Mouse (Mus musculus) thymus, adult 2 months (tissue): ENCODE results near the gene Card14. TPM values are rescaled to one million over a fixed set of nuclear protein-coding genes. Genes with fewer than 3 reads are reported as not detected.

Experiments used
- DNase-seq: peaks from one replicate; pipeline ENCODE4 v3.0.0; 2021
- H3K27ac ChIP-seq: fragments of 200-500 bp; 2 replicates; pipeline ENCODE4 v1.5.1; 2012; ENCODE audit warnings: low read length, control low read depth; ENCODE audit not compliant: control insufficient read depth, insufficient read depth
- H3K27me3 ChIP-seq: fragments of 200-500 bp; 2 replicates; pipeline ENCODE4 v1.6.1; 2012; ENCODE audit warnings: mild to moderate bottlenecking, low read length, moderate library complexity, mixed read lengths; ENCODE audit not compliant: control insufficient read depth, insufficient read depth
- H3K36me3 ChIP-seq: fragments of 200-500 bp; 2 replicates; pipeline ENCODE4 v1.6.1; 2012; ENCODE audit warnings: mild to moderate bottlenecking, low read length, moderate library complexity; ENCODE audit not compliant: control insufficient read depth, insufficient read depth
- H3K4me1 ChIP-seq: fragments of 200-500 bp; replicated peaks from 2 replicates; pipeline ENCODE4 v1.6.1; 2012; ENCODE audit warnings: low read length; ENCODE audit not compliant: control insufficient read depth, insufficient read depth
- H3K4me3 ChIP-seq: fragments of 200-500 bp; 2 replicates; pipeline ENCODE4 v1.5.1; 2012; ENCODE audit warnings: mild to moderate bottlenecking, low read length, control low read depth, moderate library complexity; ENCODE audit not compliant: control insufficient read depth, insufficient read depth
- CTCF ChIP-seq: fragments of 200-500 bp; IDR thresholded peaks from 2 replicates; pipeline ENCODE4 v1.5.1; 2012; ENCODE audit warnings: mild to moderate bottlenecking, control low read depth, low read length, moderate library complexity, borderline replicate concordance; ENCODE audit not compliant: control insufficient read depth, poor library complexity, insufficient read depth; ENCODE audit errors: extremely low read depth
- POLR2A ChIP-seq: fragments of 200-500 bp; IDR thresholded peaks from 2 replicates; pipeline ENCODE4 v1.6.1; 2012; ENCODE audit warnings: mild to moderate bottlenecking, low read length, control low read depth, moderate library complexity; ENCODE audit not compliant: control insufficient read depth, poor library complexity, insufficient read depth; ENCODE audit errors: extremely low read depth
- WGBS: fragments of 180-500 bp; shearing (Covaris S2); methylation state at CpG from one replicate; pipeline ENCODE4 v1.1.7; 2018; 5-methylcytosine and 5-hydroxymethylcytosine counted together
- polyA plus RNA-seq: library from polyadenylated mRNA; depleted of rRNA; stranded (reverse); fragments of >200 nt; gene quantifications from 2 replicates; pipeline ENCODE4 v1.2.3, GENCODE M21; 2012; rRNA removed

The Card14 gene
- 0.90 and 0.94 TPM in 2 replicates for polyA plus RNA-seq

DNA sequence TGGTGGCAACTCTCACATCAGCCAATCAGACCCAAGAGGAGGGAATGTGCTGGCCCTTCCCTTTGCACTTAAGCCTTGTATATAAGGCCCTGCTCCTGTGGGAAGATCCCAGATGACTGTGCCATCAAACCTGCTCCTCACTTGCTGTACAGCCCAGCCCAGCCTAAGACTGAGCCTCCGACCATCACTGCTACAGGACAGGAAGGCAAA, at the start of gene Card14:
Gene Card14, plus strand, starts transcription at position 111 of the 210 bp plus-strand sequence.
- no peak within 1 kb of the TSS for H3K27ac ChIP-seq
- H3K4me3 ChIP-seq = no peak within 1 kb of the TSS
- WGBS = 90% methylated on average over 1 of the region's 1 CpGs
- H3K4me1 ChIP-seq = no peaks in the 10 kb centered on the region
- H3K27me3 ChIP-seq = no peaks in the 10 kb centered on the region
- TF ChIP-seq POLR2A = no peak
- no peak for TF ChIP-seq CTCF
- no peaks in the 10 kb centered on the region for H3K36me3 ChIP-seq
- no peak for DNase-seq

DNA sequence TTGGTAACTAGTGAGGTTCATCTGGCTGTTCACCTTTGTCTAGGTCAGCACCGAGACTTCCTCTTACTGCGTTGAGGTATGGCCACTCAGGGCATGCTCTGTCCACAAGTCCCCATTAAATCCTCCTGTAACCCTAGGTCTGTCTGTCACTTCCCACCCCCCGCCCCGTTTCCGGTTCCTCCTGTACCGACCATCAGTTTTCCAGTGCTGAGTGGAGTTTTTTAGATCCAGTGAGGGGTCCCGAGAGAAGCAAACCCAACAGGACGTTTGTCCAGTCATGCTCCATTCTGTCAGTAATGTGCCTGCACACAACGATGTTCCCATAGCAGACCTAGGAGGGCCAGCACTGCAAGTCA, 49.4 kb upstream of the Card14 start:
- TF ChIP-seq CTCF = no peak
- TF ChIP-seq POLR2A = no peak
- DNase-seq = no peak
- 0 out of 2 replicates have a peak overlapping the region, but pooled peaks have one; percentile 44 for H3K4me3 ChIP-seq
- no peaks in the 10 kb centered on the region for H3K36me3 ChIP-seq
- peaks cover 7% of the 10 kb centered on the region for H3K4me1 ChIP-seq
- 68% methylated on average over 9 of the region's 9 CpGs for WGBS
- H3K27ac ChIP-seq = no peak overlapping the region
- no peaks in the 10 kb centered on the region for H3K27me3 ChIP-seq

- Histone ChIP-seq H3K4me1 (peaks cover 7% of the 10 kb centered on the region; the same call in 1 of the 2 replicates), H3K36me3 (no peaks in the 10 kb centered on the region), H3K27ac (peak overlapping the region; percentile 46), H3K4me3 (peak overlapping the region; percentile 44), H3K27me3 (no peaks in the 10 kb centered on the region)
- DNase-seq = peak; percentile 41
- no peak for TF ChIP-seq POLR2A
- TF ChIP-seq CTCF = no peak
- WGBS = 71% methylated on average over 23 of the region's 23 CpGs
Observed at GRCm38 (mm10) chr11:119258572-119259322, 48.8 kb upstream of the Card14 start.

GRCm38 (mm10) chr11:119259977-119260376, 47.6 kb upstream of the Card14 start:
- WGBS = 92% methylated on average over 8 of the region's 8 CpGs
- Histone ChIP-seq H3K4me3 (no peak overlapping the region), H3K27ac (no peak overlapping the region), H3K27me3 (no peaks in the 10 kb centered on the region), H3K4me1 (peaks cover 7% of the 10 kb centered on the region; the same call in 1 of the 2 replicates), H3K36me3 (no peaks in the 10 kb centered on the region)
- DNase-seq = no peak
- no peak for TF ChIP-seq POLR2A
- TF ChIP-seq CTCF = no peak

GRCm38 (mm10) chr11:119264413-119264812, 43.2 kb upstream of the Card14 start:
- Histone ChIP-seq H3K27ac (no peak overlapping the region), H3K4me3 (no peak overlapping the region), H3K27me3 (no peaks in the 10 kb centered on the region), H3K36me3 (no peaks in the 10 kb centered on the region), H3K4me1 (peaks cover 17% of the 10 kb centered on the region)
- no peak for TF ChIP-seq CTCF
- no peak for DNase-seq
- 91% methylated on average over 13 of the region's 13 CpGs for WGBS

DNA sequence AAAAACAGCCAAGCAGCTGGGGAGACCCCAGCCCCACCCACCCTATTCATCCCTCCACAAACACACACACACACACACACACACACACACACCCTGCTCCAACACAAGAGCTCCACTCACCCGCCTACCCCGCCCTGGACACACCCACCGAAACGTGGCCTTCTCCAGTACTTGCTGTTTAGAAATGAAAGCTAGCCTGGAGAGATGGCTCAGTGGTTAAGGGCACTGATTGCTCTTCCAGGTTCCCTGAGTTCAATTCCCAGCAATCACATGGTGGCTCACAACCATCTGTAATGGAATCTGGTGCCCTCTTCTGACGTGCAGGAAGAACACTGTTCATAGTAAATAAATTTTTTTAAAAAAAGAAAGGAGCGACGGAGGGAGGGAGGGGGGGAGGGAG, 41.8 kb upstream of the Card14 start:
- Histone ChIP-seq H3K4me3 (no peak overlapping the region), H3K27ac (no peak overlapping the region), H3K36me3 (no peaks in the 10 kb centered on the region), H3K4me1 (peaks cover 17% of the 10 kb centered on the region), H3K27me3 (no peaks in the 10 kb centered on the region)
- TF ChIP-seq CTCF (no peak), POLR2A (no peak)
- no peak for DNase-seq
- 94% methylated on average over 7 of the region's 7 CpGs for WGBS

- no peak overlapping the region for H3K4me3 ChIP-seq
Observed at GRCm38 (mm10) chr11:119267241-119267674, 40.3 kb upstream of the Card14 start.

More at GRCm38 (mm10) chr11:119267241-119267674, 40.3 kb upstream of the Card14 start:
- Histone ChIP-seq H3K4me1 (peaks cover 15% of the 10 kb centered on the region), H3K27ac (no peak overlapping the region), H3K27me3 (no peaks in the 10 kb centered on the region), H3K36me3 (no peaks in the 10 kb centered on the region)
- TF ChIP-seq POLR2A (no peak), CTCF (no peak)
- no peak for DNase-seq
- 68% methylated on average over 6 of the region's 6 CpGs for WGBS
